Mouse (Mus musculus) testis, adult 2 months (tissue): Measurements from ENCODE around the gene Olfr633.

ENCODE experiments used
- CTCF ChIP-seq: fragments of 200-500 bp; IDR thresholded peaks from 2 replicates; pipeline ENCODE4 v1.5.1; 2012; ENCODE audit warnings: low read depth, mild to moderate bottlenecking, inconsistent platforms, low read length, moderate library complexity; ENCODE audit not compliant: control insufficient read depth, insufficient read depth, insufficient replicate concordance
- POLR2A ChIP-seq: fragments of 200-500 bp; IDR thresholded peaks from 2 replicates; pipeline ENCODE4 v1.6.1; 2012; ENCODE audit warnings: low read depth, mild to moderate bottlenecking, inconsistent platforms, low read length, moderate library complexity; ENCODE audit not compliant: control insufficient read depth

- TF ChIP-seq CTCF (no peak), POLR2A (no peak)
These were observed 41.0 kb upstream of the Olfr633 start, which contains the start of gene Olfr65 for GRCm38 (mm10) chr7:103903187-103903586.
